Mouse (Mus musculus) lung, adult 2 months (tissue): ENCODE measurements around the gene Casp7.
"Not testable (repeated sequence)": the region's sequence is repeated elsewhere in the genome, so short reads cannot be mapped to it uniquely, and the experiment has no call there.

Experiments used
- CTCF ChIP-seq: fragments of 200-500 bp; IDR thresholded peaks from 2 replicates; pipeline ENCODE4 v1.5.1; 2011; ENCODE audit warnings: mild to moderate bottlenecking, low read length, control low read depth; ENCODE audit not compliant: insufficient read depth
- POLR2A ChIP-seq: fragments of 200-500 bp; IDR thresholded peaks from 2 replicates; pipeline ENCODE4 v1.6.1; 2011; ENCODE audit warnings: low read depth, mild to moderate bottlenecking, control low read depth, low read length, borderline replicate concordance; ENCODE audit errors: extremely low read depth

DNA sequence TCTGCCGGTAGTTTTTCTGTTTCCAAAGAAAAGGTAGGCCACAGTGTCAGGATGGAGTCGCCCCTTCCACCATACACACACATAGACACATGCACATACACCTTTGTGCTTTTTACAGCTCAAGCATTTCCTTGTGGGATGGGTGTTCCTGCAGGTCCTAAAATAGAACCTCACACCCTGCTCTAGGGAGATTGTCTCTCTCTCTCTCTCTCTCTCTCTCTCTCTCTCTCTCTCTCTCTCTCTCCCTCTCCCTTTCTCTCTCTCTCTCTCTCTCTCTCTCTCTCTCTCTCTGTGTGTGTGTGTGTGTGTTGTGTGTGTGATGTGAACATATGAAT lies 39.6 kb upstream of the Casp7 start:
- not testable (repeated sequence) for TF ChIP-seq POLR2A, CTCF
